Mouse (Mus musculus) heart, embryonic 10.5 days (tissue): Measurements from ENCODE around the gene Xpo4. TPM values are rescaled to one million over a fixed set of nuclear protein-coding genes. Genes with fewer than 3 reads are reported as not detected.

Experiments
- DNase-seq: peaks from one replicate; pipeline ENCODE4 v3.0.0-alpha.2; 2017; ENCODE audit warnings: low spot score
- H3K27ac ChIP-seq: fragments of 300-500 bp; sonication (generic); 2 replicates; pipeline ENCODE4 v1.5.1; 2016; ENCODE audit warnings: mild to moderate bottlenecking
- H3K27me3 ChIP-seq: fragments of 300-500 bp; sonication (generic); 2 replicates; pipeline ENCODE4 v1.6.1; 2016; ENCODE audit warnings: mild to moderate bottlenecking; ENCODE audit not compliant: poor library complexity, insufficient read depth, severe bottlenecking
- H3K36me3 ChIP-seq: fragments of 300-500 bp; sonication (generic); 2 replicates; pipeline ENCODE4 v1.6.1; 2016; ENCODE audit warnings: mild to moderate bottlenecking, moderate library complexity
- H3K4me1 ChIP-seq: fragments of 300-500 bp; sonication (generic); 2 replicates; pipeline ENCODE4 v1.6.1; 2016; ENCODE audit warnings: mild to moderate bottlenecking
- H3K4me3 ChIP-seq: fragments of 300-500 bp; sonication (generic); 2 replicates; pipeline ENCODE4 v1.5.1; 2016; ENCODE audit warnings: mild to moderate bottlenecking, moderate library complexity
- H3K9me3 ChIP-seq: fragments of 300-500 bp; sonication (generic); 2 replicates; pipeline ENCODE4 v1.6.1; 2016; ENCODE audit warnings: mild to moderate bottlenecking, moderate library complexity
- WGBS: fragments of 180-500 bp; shearing (Covaris S2); methylation state at CpG from one replicate; pipeline ENCODE4 v1.1.7; 2016; 5-methylcytosine and 5-hydroxymethylcytosine counted together
- polyA plus RNA-seq: library from polyadenylated mRNA; unstranded; fragments of >200 nt; fragmentation: Nextera tagmentation; extraction: Ambion mirVana; gene quantifications from 2 replicates; pipeline ENCODE4 v1.2.1, GENCODE M21; 2016

The Xpo4 gene
- 23.5 and 24.9 TPM in 2 replicates for polyA plus RNA-seq

DNA sequence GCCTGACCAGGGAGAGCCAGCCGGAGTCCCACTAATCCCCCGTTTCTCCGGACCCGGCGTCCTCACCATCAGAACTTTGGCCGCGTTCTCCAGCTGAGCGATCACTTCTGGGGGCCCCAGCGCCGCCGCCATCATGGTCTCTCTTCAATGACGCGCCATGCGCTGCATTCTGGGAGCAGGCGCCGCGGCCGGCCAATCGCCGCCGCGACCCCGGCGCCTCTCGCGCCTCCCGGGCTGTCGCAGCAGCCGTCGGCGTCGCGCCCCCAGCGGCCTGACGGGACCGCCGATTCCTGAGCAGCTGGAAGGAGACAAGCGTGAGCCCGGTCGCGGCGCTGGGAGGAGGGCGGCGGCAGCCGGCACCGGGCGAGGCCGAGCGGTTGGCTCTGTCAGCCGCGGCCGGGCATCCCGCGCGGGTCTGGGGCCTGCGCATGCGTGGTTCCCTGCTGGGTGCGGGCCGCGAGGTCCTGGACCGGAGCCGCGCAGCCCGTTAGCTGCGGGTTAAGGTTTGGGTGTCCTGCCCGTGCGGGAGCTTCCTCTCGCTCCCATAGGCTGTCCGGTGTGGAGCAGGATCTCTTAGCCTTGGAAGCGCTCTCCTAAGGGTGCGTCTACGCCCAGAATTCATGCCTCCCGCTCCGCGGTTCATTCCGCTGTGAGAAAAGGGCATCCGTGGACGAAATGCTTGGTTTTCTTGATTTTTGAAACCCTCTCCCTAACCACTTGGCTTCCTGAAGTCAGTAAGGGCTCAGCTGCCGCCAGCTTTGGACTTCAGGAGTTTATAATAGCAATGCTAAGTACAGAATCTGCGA, at the start of gene Xpo4:
Xpo4 (minus strand) TSS at position 609 of the 806 bp plus-strand sequence.
- Histone ChIP-seq H3K27me3 (no peaks in the 10 kb centered on the region), H3K4me3 (peak within 1 kb of the TSS; percentile 92), H3K36me3 (no peaks in the 10 kb centered on the region), H3K9me3 (no peaks in the 10 kb centered on the region), H3K27ac (peak within 1 kb of the TSS; percentile 99), H3K4me1 (peaks cover 7% of the 10 kb centered on the region; the same call in 1 of the 2 replicates)
- WGBS = under 1% methylated on average over 80 of the region's 80 CpGs
- peak; percentile 92 for DNase-seq

DNA sequence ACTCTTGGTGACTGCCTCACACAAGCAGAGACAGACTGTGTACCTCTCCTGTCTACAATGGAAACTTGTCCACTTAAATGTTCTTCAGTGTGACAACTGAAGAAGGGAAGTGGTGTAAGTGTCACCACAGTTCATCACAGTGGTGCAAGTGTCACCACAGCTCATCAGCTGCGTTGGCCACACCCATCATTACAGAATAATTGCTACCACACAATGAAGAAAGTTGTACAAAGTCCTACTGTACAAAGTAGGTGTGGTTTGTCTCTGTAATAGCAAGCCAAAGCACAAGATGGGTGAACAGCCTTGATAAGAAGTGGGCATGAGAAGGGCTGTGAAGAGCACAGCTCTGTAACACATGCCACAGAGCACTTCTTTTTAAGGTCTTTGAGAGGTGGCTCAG, 47.7 kb upstream of the Xpo4 start:
- Histone ChIP-seq H3K4me1 (peaks cover 16% of the 10 kb centered on the region), H3K27ac (no peak overlapping the region), H3K9me3 (no peaks in the 10 kb centered on the region), H3K36me3 (peaks cover 36% of the 10 kb centered on the region), H3K27me3 (no peaks in the 10 kb centered on the region), H3K4me3 (no peak overlapping the region)
- no peak for DNase-seq
- 94% methylated on average over 1 of the region's 1 CpGs for WGBS

DNA sequence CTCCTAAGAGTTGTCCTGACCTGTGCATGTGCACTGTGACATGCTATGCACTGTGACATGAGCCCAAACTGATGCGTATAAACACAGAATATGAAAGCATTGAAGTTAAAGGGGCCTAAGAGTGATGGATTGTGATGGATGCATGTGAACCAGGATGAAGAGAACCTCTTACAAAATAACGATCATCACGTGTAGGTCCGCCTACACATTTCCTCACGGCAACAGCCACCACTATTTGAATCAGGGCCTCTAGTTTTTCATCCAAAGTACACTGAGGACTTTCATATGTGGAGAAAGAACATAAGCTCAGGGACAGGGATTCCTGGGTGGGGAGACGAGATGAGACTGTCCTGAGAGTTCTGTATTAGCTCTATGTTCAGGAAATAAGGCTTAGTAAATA, 45.8 kb upstream of the Xpo4 start:
- Histone ChIP-seq H3K4me1 (peaks cover 23% of the 10 kb centered on the region), H3K27me3 (no peaks in the 10 kb centered on the region), H3K4me3 (no peak overlapping the region), H3K9me3 (no peaks in the 10 kb centered on the region), H3K27ac (no peak overlapping the region), H3K36me3 (peaks cover 34% of the 10 kb centered on the region)
- 91% methylated on average over 6 of the region's 6 CpGs for WGBS
- DNase-seq = no peak

DNA sequence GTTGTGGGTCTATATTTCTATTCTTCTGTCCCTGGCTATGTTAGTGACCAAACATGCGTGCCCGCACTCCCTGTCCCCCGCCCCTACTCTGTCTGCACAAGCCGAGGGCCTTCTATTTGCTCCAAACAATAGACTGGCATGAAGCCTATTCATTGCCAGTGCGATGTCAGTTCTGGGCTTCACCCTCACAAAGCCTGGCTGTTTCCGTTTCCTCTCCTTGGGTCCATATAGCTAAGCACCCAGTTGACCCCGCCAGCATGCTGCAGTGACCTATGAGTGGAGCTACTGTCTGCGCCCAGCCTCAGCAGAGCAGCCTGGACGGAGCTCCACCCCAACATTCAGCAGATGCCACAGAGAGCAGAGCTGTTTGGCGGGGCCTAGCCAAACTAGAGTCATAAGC, 43.9 kb upstream of the Xpo4 start:
- no peak for DNase-seq
- Histone ChIP-seq H3K27ac (0 out of 2 replicates have a peak overlapping the region, but pooled peaks have one; percentile 1), H3K9me3 (no peaks in the 10 kb centered on the region), H3K27me3 (no peaks in the 10 kb centered on the region), H3K4me3 (no peak overlapping the region), H3K36me3 (peaks cover 42% of the 10 kb centered on the region), H3K4me1 (peaks cover 19% of the 10 kb centered on the region)
- 64% methylated on average over 10 of the region's 10 CpGs for WGBS

DNA sequence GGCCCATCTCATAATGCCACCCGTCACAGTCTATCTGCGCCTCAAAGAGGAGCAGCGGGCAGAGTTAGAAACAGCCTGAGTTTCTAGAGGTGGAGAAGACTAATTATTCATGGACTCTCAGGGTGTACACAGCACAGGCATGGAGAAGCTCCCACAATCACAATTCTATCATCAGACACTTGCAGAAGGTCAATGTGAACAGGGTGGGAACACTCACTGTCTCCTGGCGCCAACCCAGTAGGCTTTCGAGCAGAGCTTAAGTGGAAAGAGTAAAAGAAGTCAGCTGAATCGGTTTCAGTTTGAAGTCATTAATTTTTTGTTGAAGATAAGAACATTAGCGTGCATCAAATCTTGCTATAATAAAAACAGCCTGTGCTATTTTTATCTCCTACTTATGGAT, 43.4 kb upstream of the Xpo4 start:
- H3K4me1 ChIP-seq = peaks cover 19% of the 10 kb centered on the region
- 85% methylated on average over 7 of the region's 7 CpGs for WGBS
- no peak for DNase-seq

DNA sequence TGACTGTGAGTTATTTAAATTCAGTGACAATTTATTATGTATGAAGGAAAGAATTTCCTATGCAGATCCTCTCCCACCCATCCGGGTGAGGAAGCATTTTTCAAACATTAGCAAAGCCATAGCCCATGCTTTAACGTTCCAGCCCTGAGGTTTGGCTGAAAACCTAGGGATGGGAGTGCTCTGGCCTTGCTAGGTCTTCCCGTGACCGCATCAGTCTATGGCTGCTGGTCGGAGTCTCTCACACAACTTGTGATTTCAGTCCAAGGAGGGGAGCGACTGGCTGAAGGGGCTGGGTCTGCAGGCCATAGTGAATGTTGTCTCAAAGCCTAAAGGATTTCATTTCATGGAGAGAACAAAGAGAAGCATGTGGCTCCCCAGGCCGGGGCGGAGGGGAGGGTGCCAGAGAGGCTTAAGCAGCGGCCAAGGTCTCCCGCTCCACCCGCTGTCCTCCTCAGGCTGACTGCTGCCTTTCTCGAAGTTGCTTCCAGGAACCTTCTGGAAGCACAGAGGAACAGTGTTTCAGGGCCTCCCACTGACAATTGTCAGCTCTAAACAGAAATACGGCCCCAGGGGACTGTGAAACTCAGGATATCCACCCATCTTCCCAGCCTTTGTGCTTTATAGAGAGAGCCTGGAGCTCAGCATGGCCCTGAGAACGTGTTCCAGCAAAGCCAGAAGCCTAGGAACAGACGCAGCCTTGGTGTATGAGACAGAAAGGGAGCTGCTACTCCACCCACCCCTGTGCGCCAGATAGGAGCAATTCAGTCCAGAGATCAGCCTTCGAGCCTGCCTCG, 42.1 kb upstream of the Xpo4 start:
- Histone ChIP-seq H3K27me3 (no peaks in the 10 kb centered on the region), H3K4me1 (peaks cover 19% of the 10 kb centered on the region), H3K9me3 (no peaks in the 10 kb centered on the region), H3K27ac (peak overlapping the region; percentile 22; the same call in 1 of the 2 replicates), H3K36me3 (peaks cover 48% of the 10 kb centered on the region), H3K4me3 (no peak overlapping the region)
- no peak for DNase-seq
- 76% methylated on average over 18 of the region's 18 CpGs for WGBS

More for the DNA sequence above, 43.4 kb upstream of the Xpo4 start:
- peaks cover 43% of the 10 kb centered on the region for H3K36me3 ChIP-seq
- H3K4me3 ChIP-seq = no peak overlapping the region
- no peak overlapping the region for H3K27ac ChIP-seq
- H3K27me3 ChIP-seq = no peaks in the 10 kb centered on the region
- H3K9me3 ChIP-seq = no peaks in the 10 kb centered on the region

DNA sequence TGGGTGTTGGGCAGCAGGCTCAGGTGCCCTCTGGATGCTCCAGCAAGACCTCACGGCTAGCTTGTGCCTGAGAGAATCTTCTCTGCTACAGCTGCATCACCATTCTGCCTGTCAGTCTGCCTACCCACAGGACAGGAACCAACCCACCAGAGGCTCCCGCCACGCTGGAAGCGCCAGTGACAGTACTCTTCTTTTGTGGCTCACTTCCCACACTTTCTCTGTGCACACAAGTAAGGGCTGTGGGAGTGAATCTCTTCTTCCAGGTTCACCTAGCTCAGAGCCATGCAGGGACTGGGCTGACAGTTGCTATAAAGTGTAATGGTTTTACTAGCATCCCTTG, 41.5 kb upstream of the Xpo4 start:
- no peaks in the 10 kb centered on the region for H3K9me3 ChIP-seq

DNA sequence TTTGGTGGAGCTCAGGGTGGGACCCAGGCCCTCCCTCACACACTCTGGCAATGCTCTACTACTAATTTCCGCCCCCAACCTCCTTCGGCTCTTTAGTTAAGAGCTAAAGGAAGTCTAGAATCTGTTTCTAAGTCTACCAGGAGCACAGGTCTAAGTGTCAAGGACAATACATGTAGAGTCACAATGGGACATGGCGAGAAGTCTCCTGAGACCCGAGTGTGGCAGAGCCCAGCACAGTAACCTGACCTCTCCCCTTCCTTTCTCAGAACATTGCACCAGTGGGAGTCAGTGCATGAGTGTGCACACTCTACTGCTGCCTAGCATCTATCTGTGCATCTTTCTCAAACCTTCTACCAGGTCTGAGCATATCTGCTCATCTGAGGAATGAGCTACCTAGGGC, 40.5 kb upstream of the Xpo4 start:
- WGBS = 87% methylated on average over 4 of the region's 4 CpGs
- Histone ChIP-seq H3K4me3 (no peak overlapping the region), H3K36me3 (peaks cover 54% of the 10 kb centered on the region)

More for the DNA sequence above, 41.5 kb upstream of the Xpo4 start:
- H3K27ac ChIP-seq = no peak overlapping the region
- peaks cover 19% of the 10 kb centered on the region for H3K4me1 ChIP-seq
- H3K36me3 ChIP-seq = peaks cover 54% of the 10 kb centered on the region
- no peak overlapping the region for H3K4me3 ChIP-seq
- 91% methylated on average over 4 of the region's 4 CpGs for WGBS
- no peaks in the 10 kb centered on the region for H3K27me3 ChIP-seq
- DNase-seq = no peak

DNA sequence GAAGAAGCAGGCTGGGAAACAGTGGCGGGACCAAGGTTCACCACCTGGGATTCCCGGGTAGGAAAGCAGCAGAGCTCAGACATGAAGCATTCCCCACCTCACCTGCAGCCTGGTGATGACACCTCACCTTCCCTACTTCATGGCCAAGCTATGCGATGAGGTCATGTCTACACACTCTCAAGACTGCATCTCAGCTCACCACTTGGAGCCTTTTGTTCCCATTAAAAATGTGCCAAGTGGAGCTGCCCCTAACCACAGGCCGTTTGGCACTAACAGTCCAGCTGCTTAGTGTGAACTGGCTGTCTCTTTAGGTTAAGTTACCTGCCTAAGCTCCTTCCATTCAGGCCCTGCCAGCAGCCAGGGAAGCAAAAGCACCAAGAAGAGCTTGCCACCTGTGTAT, 39.8 kb upstream of the Xpo4 start:
- Histone ChIP-seq H3K27me3 (no peaks in the 10 kb centered on the region), H3K36me3 (peaks cover 60% of the 10 kb centered on the region), H3K9me3 (no peaks in the 10 kb centered on the region), H3K27ac (no peak overlapping the region), H3K4me1 (peaks cover 19% of the 10 kb centered on the region), H3K4me3 (no peak overlapping the region)
- no peak for DNase-seq
- WGBS = 78% methylated on average over 4 of the region's 4 CpGs

More for the DNA sequence above, 40.5 kb upstream of the Xpo4 start:
- H3K9me3 ChIP-seq = no peaks in the 10 kb centered on the region
- peaks cover 19% of the 10 kb centered on the region for H3K4me1 ChIP-seq
- no peak overlapping the region for H3K27ac ChIP-seq
- no peak for DNase-seq
- H3K27me3 ChIP-seq = no peaks in the 10 kb centered on the region

DNA sequence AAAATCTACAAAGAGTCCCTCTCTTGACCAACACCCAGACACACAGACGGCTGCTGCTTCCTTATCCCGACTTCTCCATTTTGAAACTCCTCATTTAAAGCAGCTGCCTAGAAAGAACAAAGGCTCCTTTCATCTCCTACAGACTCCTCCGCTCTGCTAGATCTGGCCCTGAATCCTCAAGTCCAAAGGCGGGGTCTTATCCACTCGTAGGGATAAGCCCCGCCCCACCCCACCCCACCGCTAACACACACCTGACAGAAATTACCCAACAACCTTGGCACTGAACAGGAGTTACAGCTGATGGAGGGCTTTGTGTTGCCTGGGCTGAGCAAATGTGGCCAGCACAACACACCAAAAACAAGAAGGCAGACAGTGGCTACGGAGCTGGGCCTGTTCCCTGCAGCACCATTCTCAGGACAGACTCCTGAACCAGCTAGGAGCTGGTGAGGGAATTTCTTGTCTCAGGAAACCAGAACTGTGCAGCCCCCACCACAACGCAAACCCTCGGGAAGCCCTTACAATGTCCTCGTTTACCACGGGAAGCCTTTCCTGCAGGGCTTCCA, 36.8 kb upstream of the Xpo4 start:
- Histone ChIP-seq H3K27ac (no peak overlapping the region), H3K9me3 (no peaks in the 10 kb centered on the region), H3K27me3 (no peaks in the 10 kb centered on the region), H3K4me1 (0 out of 2 replicates have a peak, but pooled peaks cover under 1% of the 10 kb centered on the region), H3K36me3 (peaks cover 73% of the 10 kb centered on the region), H3K4me3 (no peak overlapping the region)
- DNase-seq = no peak
- 80% methylated on average over 12 of the region's 12 CpGs for WGBS

DNA sequence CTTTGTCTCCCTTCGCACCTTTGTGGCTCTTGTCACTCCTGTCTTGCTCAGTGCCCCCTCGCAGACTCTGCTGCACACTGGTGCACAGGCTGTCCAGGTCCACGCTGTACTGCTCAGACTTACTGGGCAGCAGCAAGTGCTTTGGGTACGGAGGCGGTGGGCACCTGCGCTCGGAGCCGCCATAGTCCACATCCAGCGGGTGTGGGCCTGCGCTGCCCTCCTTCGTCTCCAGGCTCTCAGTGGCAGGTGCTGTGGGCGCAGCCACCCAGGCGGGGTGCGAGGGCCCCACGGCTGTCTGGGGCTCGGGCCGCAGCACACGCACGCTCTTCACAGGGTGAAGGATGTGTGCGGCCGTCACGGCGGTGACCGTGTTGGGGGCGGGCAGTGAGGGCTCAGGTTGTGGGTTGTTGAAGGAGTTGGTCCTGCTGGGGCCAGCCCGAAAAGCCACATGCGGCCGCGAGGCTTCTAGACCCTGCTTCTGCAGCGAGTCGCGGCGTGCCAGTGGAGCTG, 34.3 kb upstream of the Xpo4 start:
- Histone ChIP-seq H3K27ac (no peak overlapping the region), H3K27me3 (no peaks in the 10 kb centered on the region), H3K4me1 (no peaks in the 10 kb centered on the region), H3K4me3 (no peak overlapping the region), H3K36me3 (peaks cover 78% of the 10 kb centered on the region), H3K9me3 (no peaks in the 10 kb centered on the region)
- peak; percentile 72 for DNase-seq
- WGBS = 94% methylated on average over 33 of the region's 33 CpGs

DNA sequence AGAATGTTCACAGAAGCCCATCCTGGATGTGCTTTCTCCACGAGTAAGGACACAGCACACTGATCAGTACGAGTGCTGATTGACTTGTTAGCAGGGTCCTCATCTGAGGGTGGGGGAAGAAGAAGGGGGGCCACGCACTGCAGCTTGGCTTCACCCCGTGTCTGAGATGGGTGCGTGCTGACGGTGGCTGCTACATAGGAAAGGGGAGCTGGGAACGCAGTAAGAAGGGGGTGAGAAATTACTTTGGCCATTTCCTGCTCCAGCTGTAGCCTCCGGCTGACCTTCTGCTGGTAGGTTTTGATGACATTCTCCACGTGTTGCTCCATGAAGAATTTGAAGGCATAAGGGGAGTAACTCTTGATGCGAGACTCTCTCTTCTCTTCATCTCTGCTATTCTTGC, 33.8 kb upstream of the Xpo4 start:
- H3K4me1 ChIP-seq = no peaks in the 10 kb centered on the region
- no peak overlapping the region for H3K4me3 ChIP-seq
- H3K27me3 ChIP-seq = no peaks in the 10 kb centered on the region
- H3K27ac ChIP-seq = no peak overlapping the region
- no peaks in the 10 kb centered on the region for H3K9me3 ChIP-seq
- 86% methylated on average over 10 of the region's 10 CpGs for WGBS
- peak; percentile 51 for DNase-seq
- H3K36me3 ChIP-seq = peaks cover 81% of the 10 kb centered on the region

DNA sequence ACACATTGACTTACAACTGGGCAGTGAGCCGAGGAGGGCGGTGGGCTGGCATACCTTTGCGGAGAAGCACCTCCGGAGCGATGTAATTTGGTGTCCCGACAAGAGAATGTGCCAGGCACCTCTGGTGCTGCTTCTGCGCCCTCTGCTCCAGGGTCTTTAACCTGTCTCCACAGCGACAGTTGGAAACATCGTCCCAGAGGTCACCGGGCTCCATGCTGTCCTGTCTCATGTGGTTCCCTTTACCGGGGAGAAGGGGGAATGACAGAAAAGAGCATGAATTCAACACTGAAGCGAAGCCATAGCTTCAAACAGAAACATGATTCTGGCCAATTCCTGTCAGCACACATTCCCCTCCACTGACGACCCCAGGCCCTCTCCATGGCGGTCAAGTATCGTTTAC, 30.8 kb upstream of the Xpo4 start:
- no peak overlapping the region for H3K27ac ChIP-seq
- H3K4me3 ChIP-seq = no peak overlapping the region
- no peaks in the 10 kb centered on the region for H3K27me3 ChIP-seq
- no peaks in the 10 kb centered on the region for H3K9me3 ChIP-seq
- DNase-seq = peak; percentile 67
- 94% methylated on average over 15 of the region's 15 CpGs for WGBS
- no peaks in the 10 kb centered on the region for H3K4me1 ChIP-seq
- H3K36me3 ChIP-seq = peaks cover 83% of the 10 kb centered on the region
